Mouse (Mus musculus): ENCODE results near the gene Clasp2. TPM values are rescaled to one million over a fixed set of nuclear protein-coding genes. Genes with fewer than 3 reads are reported as not detected.

The Clasp2 gene
- polyA plus RNA-seq, 1 experiment = 71.5 TPM

- no peak overlapping the region for H3K27ac ChIP-seq (ENCODE audit: insufficient read depth, low read length)
- no peaks in the 10 kb centered on the region for H3K27me3 ChIP-seq (ENCODE audit: control insufficient read depth, insufficient read depth, low read length, poor library complexity, severe bottlenecking)
- H3K9ac ChIP-seq (ENCODE audit: low read depth, poor library complexity, severe bottlenecking) = no peak overlapping the region
Measured at GRCm38 (mm10) chr9:113922677-113923076, 181.4 kb downstream of the Clasp2 start.

GRCm38 (mm10) chr9:113924883-113925282 is 183.6 kb downstream of the Clasp2 start:
- Histone ChIP-seq H3K4me3 (ENCODE audit: low read depth, low read length) (no peak overlapping the region), H3K9ac (ENCODE audit: low read depth, poor library complexity, severe bottlenecking) (no peak overlapping the region), H3K27me3 (ENCODE audit: control insufficient read depth, insufficient read depth, low read length, poor library complexity, severe bottlenecking) (no peaks in the 10 kb centered on the region), H3K36me3 (ENCODE audit: control insufficient read depth, insufficient read depth, low read length, poor library complexity, severe bottlenecking) (no peaks in the 10 kb centered on the region; the same call in 1 of the 2 replicates), H3K9me3 (replicated peaks; ENCODE audit: control insufficient read depth, insufficient read depth, low read length, poor library complexity, severe bottlenecking) (no peaks in the 10 kb centered on the region), H3K27ac (ENCODE audit: insufficient read depth, low read length) (no peak overlapping the region), H3K4me1 (ENCODE audit: control insufficient read depth, insufficient read depth, low read length) (no peaks in the 10 kb centered on the region)
- TF ChIP-seq POLR2A (IDR thresholded peaks at IDR 0.05; ENCODE audit: insufficient read depth, low read length) (no peak), CTCF (IDR thresholded peaks at IDR 0.05; ENCODE audit: low read depth, low read length) (no peak)

More at GRCm38 (mm10) chr9:113922677-113923076, 181.4 kb downstream of the Clasp2 start:
- Histone ChIP-seq H3K36me3 (ENCODE audit: control insufficient read depth, insufficient read depth, low read length, poor library complexity, severe bottlenecking) (no peaks in the 10 kb centered on the region; the same call in 1 of the 2 replicates), H3K4me3 (ENCODE audit: low read depth, low read length) (no peak overlapping the region), H3K9me3 (replicated peaks; ENCODE audit: control insufficient read depth, insufficient read depth, low read length, poor library complexity, severe bottlenecking) (no peaks in the 10 kb centered on the region), H3K4me1 (ENCODE audit: control insufficient read depth, insufficient read depth, low read length) (no peaks in the 10 kb centered on the region)
- TF ChIP-seq CTCF (IDR thresholded peaks at IDR 0.05; ENCODE audit: low read depth, low read length) = no peak
- no peak for TF ChIP-seq EP300 (IDR thresholded peaks at IDR 0.05; ENCODE audit: insufficient read depth, low read depth, low read length)
- TF ChIP-seq POLR2A (IDR thresholded peaks at IDR 0.05; ENCODE audit: insufficient read depth, low read length) = no peak

- Histone ChIP-seq H3K36me3 (ENCODE audit: control insufficient read depth, insufficient read depth, low read length, poor library complexity, severe bottlenecking) (no peaks in the 10 kb centered on the region), H3K9ac (ENCODE audit: low read depth, poor library complexity, severe bottlenecking) (no peak overlapping the region), H3K9me3 (replicated peaks; ENCODE audit: control insufficient read depth, insufficient read depth, low read length, poor library complexity, severe bottlenecking) (no peaks in the 10 kb centered on the region), H3K27ac (ENCODE audit: insufficient read depth, low read length) (no peak overlapping the region), H3K4me1 (ENCODE audit: control insufficient read depth, insufficient read depth, low read length) (no peaks in the 10 kb centered on the region), H3K4me3 (ENCODE audit: low read depth, low read length) (no peak overlapping the region), H3K27me3 (ENCODE audit: control insufficient read depth, insufficient read depth, low read length, poor library complexity, severe bottlenecking) (no peaks in the 10 kb centered on the region)
- TF ChIP-seq CTCF (IDR thresholded peaks at IDR 0.05; ENCODE audit: low read depth, low read length) = no peak
- no peak for TF ChIP-seq EP300 (IDR thresholded peaks at IDR 0.05; ENCODE audit: insufficient read depth, low read depth, low read length)
- TF ChIP-seq POLR2A (IDR thresholded peaks at IDR 0.05; ENCODE audit: insufficient read depth, low read length) = no peak
Measured at GRCm38 (mm10) chr9:113928591-113928990, 187.3 kb downstream of the Clasp2 start.

GRCm38 (mm10) chr9:113929676-113930075 is 188.4 kb downstream of the Clasp2 start:
- TF ChIP-seq POLR2A (IDR thresholded peaks at IDR 0.05; ENCODE audit: insufficient read depth, low read length) (no peak), EP300 (IDR thresholded peaks at IDR 0.05; ENCODE audit: insufficient read depth, low read depth, low read length) (no peak), CTCF (IDR thresholded peaks at IDR 0.05; ENCODE audit: low read depth, low read length) (no peak)
- Histone ChIP-seq H3K27ac (ENCODE audit: insufficient read depth, low read length) (peak overlapping the region; percentile 84), H3K4me1 (ENCODE audit: control insufficient read depth, insufficient read depth, low read length) (no peaks in the 10 kb centered on the region), H3K9me3 (replicated peaks; ENCODE audit: control insufficient read depth, insufficient read depth, low read length, poor library complexity, severe bottlenecking) (no peaks in the 10 kb centered on the region), H3K36me3 (ENCODE audit: control insufficient read depth, insufficient read depth, low read length, poor library complexity, severe bottlenecking) (no peaks in the 10 kb centered on the region), H3K4me3 (ENCODE audit: low read depth, low read length) (no peak overlapping the region), H3K9ac (ENCODE audit: low read depth, poor library complexity, severe bottlenecking) (peak overlapping the region; percentile 65), H3K27me3 (ENCODE audit: control insufficient read depth, insufficient read depth, low read length, poor library complexity, severe bottlenecking) (no peaks in the 10 kb centered on the region)

GRCm38 (mm10) chr9:113930534-113931374 is 189.5 kb downstream of the Clasp2 start, which contains the start of gene Ubp1:
Ubp1 (plus strand) TSS chr9:113930934.
- H3K4me1 ChIP-seq (ENCODE audit: control insufficient read depth, insufficient read depth, low read length) = no peaks in the 10 kb centered on the region
- no peaks in the 10 kb centered on the region for H3K9me3 ChIP-seq (replicated peaks; ENCODE audit: control insufficient read depth, insufficient read depth, low read length, poor library complexity, severe bottlenecking)
- peak within 1 kb of the TSS; percentile 84 for H3K27ac ChIP-seq (ENCODE audit: insufficient read depth, low read length)
- H3K4me3 ChIP-seq (ENCODE audit: low read depth, low read length) = peak within 1 kb of the TSS; percentile 94
- no peaks in the 10 kb centered on the region for H3K36me3 ChIP-seq (ENCODE audit: control insufficient read depth, insufficient read depth, low read length, poor library complexity, severe bottlenecking)
- no peak for TF ChIP-seq CTCF (IDR thresholded peaks at IDR 0.05; ENCODE audit: low read depth, low read length)
- TF ChIP-seq POLR2A (IDR thresholded peaks at IDR 0.05; ENCODE audit: insufficient read depth, low read length) = peak; percentile 23
- TF ChIP-seq EP300 (IDR thresholded peaks at IDR 0.05; ENCODE audit: insufficient read depth, low read depth, low read length) = no peak
- peak within 1 kb of the TSS; percentile 98 for H3K9ac ChIP-seq (ENCODE audit: low read depth, poor library complexity, severe bottlenecking)
- no peaks in the 10 kb centered on the region for H3K27me3 ChIP-seq (ENCODE audit: control insufficient read depth, insufficient read depth, low read length, poor library complexity, severe bottlenecking)

All from ES-Bruce4 (cell line).